Mouse (Mus musculus): ENCODE data around the gene Areg. TPM values are rescaled to one million over a fixed set of nuclear protein-coding genes. Genes with fewer than 3 reads are reported as not detected.

Areg gene
- polyA plus RNA-seq, 1 experiment from 2014 or later = not detected

Other genes starting within 250 kb of the Areg start
- gene Cxcl1, start 248.4 kb upstream of the Areg start, polyA plus RNA-seq (2014; fragmentation: Nextera tagmentation; extraction: Ambion mirVana) = 0.32 and 0.41 TPM in 2 replicates
- gene Cxcl2, start 235.7 kb upstream of the Areg start, polyA plus RNA-seq (2014; fragmentation: Nextera tagmentation; extraction: Ambion mirVana) = not detected in 2 replicates
- 67.5 and 70.0 TPM in 2 replicates for gene Mthfd2l, start 208.5 kb upstream of the Areg start, polyA plus RNA-seq (2014; fragmentation: Nextera tagmentation; extraction: Ambion mirVana)
- gene Epgn, start 112.1 kb upstream of the Areg start, polyA plus RNA-seq (2014; fragmentation: Nextera tagmentation; extraction: Ambion mirVana) = 0.17 and 0.37 TPM in 2 replicates
- not detected in 2 replicates for gene Ereg, start 65.0 kb upstream of the Areg start, polyA plus RNA-seq (2014; fragmentation: Nextera tagmentation; extraction: Ambion mirVana)

All from limb, embryonic 11.5 days (tissue).